Comparison of ENCODE assay signal across 18 mouse cellular contexts in the genomic region with DNA sequence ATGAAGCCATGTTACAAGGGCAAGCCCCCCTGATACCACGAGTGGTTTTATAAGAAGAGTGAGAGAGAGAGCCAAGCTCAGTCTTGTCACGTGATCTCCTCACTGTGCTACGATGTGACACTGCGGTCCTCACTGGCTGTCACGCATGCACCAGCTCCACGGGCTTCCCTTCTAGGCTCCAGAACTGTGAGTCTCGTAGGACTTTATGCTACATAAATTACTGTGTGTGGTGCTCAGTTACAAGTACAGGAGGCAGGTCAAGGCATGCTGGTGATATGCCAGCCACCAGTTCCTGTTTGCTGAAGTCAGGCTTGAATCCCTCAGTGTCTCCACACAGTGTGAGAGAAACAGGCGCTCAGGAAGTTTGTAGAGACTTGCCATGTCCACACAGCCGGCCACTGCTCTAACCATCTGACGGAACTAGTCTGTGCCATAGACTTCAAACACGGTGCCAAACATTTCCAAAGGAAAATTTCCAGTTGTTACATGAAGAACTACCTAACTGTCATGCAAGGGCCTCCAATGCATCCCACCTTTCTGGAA.
DNase-seq lines count a peak whose midpoint lies in the region; ATAC-seq and TF ChIP-seq lines count a peak whose summit lies in the region.
"Had no signal": no experiment of that assay in that cellular context is flagged by ENCODE, and none has a peak within 500 bp of the region (broad histone marks: within the 10 kb centered on the region; RNA-seq: fewer than 3 reads in every experiment).

No protein-coding gene starts in this region.

- no peaks in the 10 kb centered on the region for H3K27me3 ChIP-seq in CH12.LX (replicated peaks)
- no peaks in the 10 kb centered on the region for H3K27me3 ChIP-seq in lung, postnatal 0 days (replicated peaks; ENCODE audit: insufficient read depth, low read length)
- H3K27me3 ChIP-seq: hindbrain, embryonic 15.5 days had no signal

- H3K4me3 ChIP-seq in CH12.LX (replicated peaks in 1 of 3; ENCODE audit: low read depth in 2 of 3, low read length in 2 of 3, poor library complexity in 1 of 3): no peak overlapping the region
- H3K4me3 ChIP-seq in lung, postnatal 0 days (ENCODE audit: low read depth, low read length): no peak overlapping the region
- H3K4me3 ChIP-seq: hindbrain, embryonic 15.5 days; layer of hippocampus, adult 2 months; limb, embryonic 10.5 days had no signal

- peaks cover 13 to 28% of the 10 kb centered on the region in 2 experiments; a peak in 3 of 4 replicates for H3K4me1 ChIP-seq in CH12.LX (ENCODE audit: control insufficient read depth in 1 of 2, insufficient read depth in 2 of 2)
- no peaks in the 10 kb centered on the region for H3K4me1 ChIP-seq in lung, postnatal 0 days (ENCODE audit: insufficient read depth, low read depth, low read length)

- no peaks in the 10 kb centered on the region for H3K36me3 ChIP-seq in CH12.LX (replicated peaks in 1 of 2; ENCODE audit: control insufficient read depth in 1 of 2, insufficient read depth in 1 of 2, low read length in 1 of 2)
- H3K36me3 ChIP-seq in lung, postnatal 0 days (ENCODE audit: insufficient read depth, low read length): no peaks in the 10 kb centered on the region
- H3K36me3 ChIP-seq: hindbrain, embryonic 15.5 days; limb, embryonic 10.5 days had no signal

- TF ChIP-seq EP300 in CH12.LX (IDR thresholded peaks at IDR 0.05; ENCODE audit: low read length): no peak
- no peak for TF ChIP-seq EP300 in lung, postnatal 0 days (IDR thresholded peaks at IDR 0.05)

- no peaks in the 10 kb centered on the region for H3K79me2 ChIP-seq in CH12.LX (replicated peaks; ENCODE audit: control insufficient read depth, extremely low read depth, insufficient read depth, poor library complexity, severe bottlenecking)

- H3K4me2 ChIP-seq in CH12.LX (ENCODE audit: insufficient read depth, low read depth, poor library complexity, severe bottlenecking): no peak overlapping the region
- no peak overlapping the region for H3K4me2 ChIP-seq in lung, postnatal 0 days (replicated peaks; ENCODE audit: low read depth, low read length)
- H3K4me2 ChIP-seq: hindbrain, embryonic 15.5 days; liver, embryonic 11.5 days; lung, embryonic 14.5 days had no signal

- H3K9ac ChIP-seq in CH12.LX (ENCODE audit: insufficient read depth, low read depth): no peak overlapping the region
- no peak overlapping the region for H3K9ac ChIP-seq in lung, postnatal 0 days (replicated peaks; ENCODE audit: low read depth)
- H3K9ac ChIP-seq: hindbrain, embryonic 15.5 days; lung, embryonic 14.5 days had no signal

- peak; percentile 41 for DNase-seq in cerebellum, adult 11 months
- no peak for DNase-seq in CH12.LX (ENCODE audit: extremely low read depth)
- DNase-seq in cerebellum, postnatal 25 days: peak; percentile 52 to 53
- no peak for DNase-seq in right cerebral cortex, adult 2 months (ENCODE audit: low spot score in 2 of 2)
- DNase-seq in lung, postnatal 0 days (ENCODE audit: low spot score): no peak
- DNase-seq: midbrain, embryonic 14.5 days; thymus, postnatal 36 days had no signal

- 66% methylated on average over 11 of the region's 11 CpGs for WGBS in lung, postnatal 0 days

- dilution Hi-C loops in CH12.LX (cut with MboI; ENCODE audit: extremely low pct_ligation_motif_present, extremely low pct_unique_long_range_greater_than_20kb, low sequenced_read_pairs): no loop called here

- no peak overlapping the region for H3K27ac ChIP-seq in CH12.LX (ENCODE audit: insufficient read depth, low read depth)
- H3K27ac ChIP-seq in lung, postnatal 0 days (ENCODE audit: low read length): no peak overlapping the region
- H3K27ac ChIP-seq: hindbrain, embryonic 15.5 days; layer of hippocampus, adult 2 months; limb, embryonic 10.5 days; macrophage had no signal

- ATAC-seq in cerebellum, adult (ENCODE audit: insufficient number of reproducible peaks, low FRiP score, low TSS enrichment): no peak
- peak; percentile 39 for ATAC-seq in megakaryocyte progenitor cell, adult 5-6 weeks (replicated peaks; ENCODE audit: poor library complexity)
- no peak for ATAC-seq in erythroid progenitor cell, adult 5-6 weeks (replicated peaks; ENCODE audit: low FRiP score, poor library complexity, severe bottlenecking)
- ATAC-seq in lung, postnatal 0 days: no peak
- ATAC-seq: forebrain, embryonic 14.5 days; intestine, postnatal 0 days had no signal

- no peak for TF ChIP-seq RAD21 in CH12.LX (IDR thresholded peaks at IDR 0.05; ENCODE audit: low read depth, low read length)

- H3K9me3 ChIP-seq in CH12.LX (replicated peaks; ENCODE audit: low read length): no peaks in the 10 kb centered on the region
- no peaks in the 10 kb centered on the region for H3K9me3 ChIP-seq in lung, postnatal 0 days (ENCODE audit: low read length)
- H3K9me3 ChIP-seq: hindbrain, embryonic 15.5 days; limb, embryonic 10.5 days had no signal

- TF ChIP-seq POLR2A in CH12.LX (IDR thresholded peaks at IDR 0.05; ENCODE audit: low read depth, low read length): no peak

- no peak for TF ChIP-seq CTCF in CH12.LX (conservative IDR thresholded peaks at IDR 0.05 in 1 of 2, IDR thresholded peaks at IDR 0.05 in 1 of 2; ENCODE audit: low read depth in 2 of 2, low read length in 2 of 2)
- TF ChIP-seq CTCF in lung, postnatal 0 days (IDR thresholded peaks at IDR 0.05): no peak

- in situ Hi-C loops in CH12.LX (cut with MboI; ENCODE audit: low pct_ligation_motif_present, low pct_unique_long_range_greater_than_20kb, low sequenced_read_pairs): no loop called here

TF ChIP-seq in CH12.LX, 34 proteins besides CTCF, POLR2A, EP300 and RAD21:
- no peak for TF ChIP-seq ZKSCAN1 (IDR thresholded peaks at IDR 0.05; ENCODE audit: borderline replicate concordance, low read depth, low read length)
- peak; percentile 36 for TF ChIP-seq USF2 (conservative IDR thresholded peaks at IDR 0.05; ENCODE audit: low read depth, low read length)
- TF ChIP-seq SIN3A (IDR thresholded peaks at IDR 0.05; ENCODE audit: low read length): no peak
- TF ChIP-seq PAX5 (IDR thresholded peaks at IDR 0.05; ENCODE audit: low read length): no peak
- TF ChIP-seq USF1 (IDR thresholded peaks at IDR 0.05; ENCODE audit: low read depth, low read length): peak; percentile 25; the same call in 1 of the 2 replicates
- no peak for TF ChIP-seq GABPA (IDR thresholded peaks at IDR 0.05; ENCODE audit: insufficient replicate concordance, low read depth, low read length)
TF ChIP-seq in CH12.LX: peak in this region for 2.

Comparison
In these comparisons a context has a peak if more than half of its experiments do, and no peak if none do; other contexts are left out.
1. DNase-seq: peak in cerebellum, adult 11 months (single experiment) and cerebellum, postnatal 25 days (2 of 2); none in CH12.LX (single experiment), right cerebral cortex, adult 2 months (0 of 2) and lung, postnatal 0 days (single experiment).